Mouse (Mus musculus): ENCODE results near the gene Psph. TPM values are rescaled to one million over a fixed set of nuclear protein-coding genes. Genes with fewer than 3 reads are reported as not detected.
A peak's percentile ranks its signal among the peaks of the same experiment; 100 is the strongest.

The Psph gene
- polyA plus RNA-seq, 1 experiment from 2014 or later = 36.4 TPM

DNA sequence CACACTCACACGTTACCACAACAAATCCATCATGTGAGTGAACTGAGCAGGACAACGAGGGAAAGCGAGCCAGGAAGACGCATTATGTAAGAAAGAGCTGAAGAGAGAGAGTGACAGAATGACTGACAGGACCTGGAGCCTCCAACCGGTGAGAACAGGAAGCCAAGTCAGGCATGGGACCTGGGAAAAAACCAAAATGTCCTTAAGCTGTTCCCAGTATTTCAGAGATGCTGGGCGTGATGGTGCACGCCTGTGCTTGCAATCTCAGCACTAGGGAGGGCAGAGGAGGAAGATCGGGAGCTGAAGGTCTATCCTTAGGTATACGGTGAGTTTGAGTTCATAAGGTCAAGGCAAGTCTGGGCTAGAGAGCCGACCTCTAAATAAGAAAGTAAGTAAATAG lies 14.8 kb downstream of the Psph start:
- Histone ChIP-seq H3K4me1 (no peaks in the 10 kb centered on the region), H3K36me3 (peaks cover 15% of the 10 kb centered on the region; the same call in 1 of the 2 replicates), H3K9me3 (replicated peaks) (no peaks in the 10 kb centered on the region), H3K4me3 (no peak overlapping the region), H3K9ac (no peak overlapping the region), H3K27ac (no peak overlapping the region), H3K27me3 (no peaks in the 10 kb centered on the region), H3K4me2 (replicated peaks) (no peak overlapping the region)
- no peak for ATAC-seq (ENCODE audit: low FRiP score)
- 90% methylated on average over 10 of the region's 10 CpGs for WGBS

- 90% methylated on average over 23 of the region's 23 CpGs for WGBS
- ATAC-seq (ENCODE audit: low FRiP score) = no peak
- H3K9ac ChIP-seq = no peak overlapping the region
- no peaks in the 10 kb centered on the region for H3K9me3 ChIP-seq (replicated peaks)
- no peaks in the 10 kb centered on the region for H3K4me1 ChIP-seq
- no peak overlapping the region for H3K4me3 ChIP-seq
- H3K4me2 ChIP-seq (replicated peaks) = no peak overlapping the region
- no peak overlapping the region for H3K27ac ChIP-seq
- H3K36me3 ChIP-seq = peaks cover 18% of the 10 kb centered on the region
- no peaks in the 10 kb centered on the region for H3K27me3 ChIP-seq
Measured at GRCm38 (mm10) chr5:129770443-129771355, 16.6 kb downstream of the Psph start.

- Histone ChIP-seq H3K27ac (peak overlapping the region; percentile 83), H3K4me1 (peaks cover 12% of the 10 kb centered on the region), H3K9me3 (replicated peaks) (no peaks in the 10 kb centered on the region), H3K27me3 (no peaks in the 10 kb centered on the region), H3K4me3 (no peak overlapping the region), H3K4me2 (replicated peaks) (0 out of 2 replicates have a peak overlapping the region, but pooled peaks have one; percentile 8), H3K9ac (no peak overlapping the region), H3K36me3 (peaks cover 14% of the 10 kb centered on the region; the same call in 1 of the 2 replicates)
- 51% methylated on average over 18 of the region's 18 CpGs for WGBS
- ATAC-seq (ENCODE audit: low FRiP score) = peak; percentile 95
Measured at GRCm38 (mm10) chr5:129761865-129762540, 25.2 kb downstream of the Psph start.

DNA sequence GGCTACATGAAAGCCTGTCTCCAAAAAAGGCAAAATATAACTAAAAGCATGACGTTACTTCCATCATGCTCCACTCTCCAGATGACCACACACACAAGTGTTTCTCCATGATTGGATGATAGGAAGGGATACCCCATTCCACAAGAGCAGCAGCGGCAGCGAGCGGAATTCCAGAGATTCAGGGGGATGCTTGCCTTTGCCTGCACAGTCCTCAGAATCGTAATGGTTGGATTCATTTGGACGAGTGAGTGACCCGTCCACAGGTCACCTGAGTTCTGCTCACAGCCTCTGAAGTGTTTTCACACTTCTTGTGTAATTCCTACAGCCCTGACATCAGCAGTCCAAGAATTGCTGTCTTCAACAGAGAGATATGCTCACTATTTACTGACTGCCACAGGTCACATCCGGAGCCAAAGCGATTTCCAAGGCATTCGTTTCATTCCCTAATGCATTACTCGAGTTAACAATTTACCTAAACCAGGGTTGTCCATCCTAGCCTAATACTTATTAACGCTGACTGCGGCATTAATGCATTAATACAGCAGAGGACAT lies 27.2 kb downstream of the Psph start:
- Histone ChIP-seq H3K9ac (no peak overlapping the region), H3K9me3 (replicated peaks) (no peaks in the 10 kb centered on the region), H3K27ac (no peak overlapping the region), H3K36me3 (0 out of 2 replicates have a peak, but pooled peaks cover 16% of the 10 kb centered on the region), H3K4me2 (replicated peaks) (no peak overlapping the region), H3K27me3 (no peaks in the 10 kb centered on the region), H3K4me3 (no peak overlapping the region), H3K4me1 (peaks cover 12% of the 10 kb centered on the region)
- no peak for ATAC-seq (ENCODE audit: low FRiP score)
- WGBS = 89% methylated on average over 13 of the region's 13 CpGs

- Histone ChIP-seq H3K27ac (no peak overlapping the region), H3K36me3 (peaks cover 28% of the 10 kb centered on the region; the same call in 1 of the 2 replicates), H3K4me1 (peaks cover 8% of the 10 kb centered on the region), H3K27me3 (no peaks in the 10 kb centered on the region), H3K9ac (no peak overlapping the region), H3K4me2 (replicated peaks) (no peak overlapping the region), H3K9me3 (replicated peaks) (no peaks in the 10 kb centered on the region), H3K4me3 (no peak overlapping the region)
- ATAC-seq (ENCODE audit: low FRiP score) = no peak
- 94% methylated on average over 20 of the region's 20 CpGs for WGBS
Measured at GRCm38 (mm10) chr5:129756886-129757285, 30.4 kb downstream of the Psph start.

- H3K4me3 ChIP-seq = no peak overlapping the region
- no peak overlapping the region for H3K27ac ChIP-seq
- H3K27me3 ChIP-seq = no peaks in the 10 kb centered on the region
- 79% methylated on average over 6 of the region's 6 CpGs for WGBS
- no peaks in the 10 kb centered on the region for H3K9me3 ChIP-seq (replicated peaks)
- H3K4me1 ChIP-seq = no peaks in the 10 kb centered on the region
- peaks cover 42% of the 10 kb centered on the region for H3K36me3 ChIP-seq
- H3K9ac ChIP-seq = no peak overlapping the region
- H3K4me2 ChIP-seq (replicated peaks) = no peak overlapping the region
- no peak for ATAC-seq (ENCODE audit: low FRiP score)
Measured at GRCm38 (mm10) chr5:129744050-129744449, 43.2 kb downstream of the Psph start.

- H3K27ac ChIP-seq = no peak overlapping the region
- H3K36me3 ChIP-seq = peaks cover 37% of the 10 kb centered on the region
- 95% methylated on average over 7 of the region's 7 CpGs for WGBS
- no peaks in the 10 kb centered on the region for H3K4me1 ChIP-seq
- H3K27me3 ChIP-seq = no peaks in the 10 kb centered on the region
- no peak overlapping the region for H3K4me3 ChIP-seq
- ATAC-seq (ENCODE audit: low FRiP score) = no peak
- H3K9me3 ChIP-seq (replicated peaks) = no peaks in the 10 kb centered on the region
- H3K4me2 ChIP-seq (replicated peaks) = no peak overlapping the region
- H3K9ac ChIP-seq = no peak overlapping the region
Measured at GRCm38 (mm10) chr5:129742903-129743488, 44.3 kb downstream of the Psph start.

GRCm38 (mm10) chr5:129740976-129741375 lies 46.3 kb downstream of the Psph start:
- 100% methylated on average over 1 of the region's 1 CpGs for WGBS
- H3K4me1 ChIP-seq = no peaks in the 10 kb centered on the region
- H3K27me3 ChIP-seq = no peaks in the 10 kb centered on the region
- no peak overlapping the region for H3K4me3 ChIP-seq
- ATAC-seq (ENCODE audit: low FRiP score) = no peak
- peaks cover 29% of the 10 kb centered on the region for H3K36me3 ChIP-seq
- no peaks in the 10 kb centered on the region for H3K9me3 ChIP-seq (replicated peaks)
- no peak overlapping the region for H3K27ac ChIP-seq
- H3K4me2 ChIP-seq (replicated peaks) = no peak overlapping the region
- H3K9ac ChIP-seq = no peak overlapping the region

DNA sequence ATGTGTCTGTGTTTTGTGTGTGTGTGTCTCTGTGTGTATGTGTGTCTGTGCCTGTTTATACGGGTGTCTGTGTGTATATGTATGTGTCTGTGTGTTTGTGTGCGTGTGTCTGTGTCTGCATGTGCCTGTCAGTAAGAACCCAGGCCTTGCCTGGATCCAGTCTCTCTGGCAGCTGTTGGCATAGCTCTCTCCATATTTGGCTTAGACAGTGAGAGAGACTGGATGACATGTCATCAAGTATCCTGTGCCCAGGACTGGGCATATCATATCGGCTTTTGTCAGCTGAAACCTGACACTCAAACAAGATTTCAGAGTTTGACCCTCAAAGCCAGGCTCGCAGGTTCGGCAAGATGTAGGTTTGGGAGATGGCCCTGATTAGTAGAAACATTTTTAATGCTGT lies 56.2 kb downstream of the Psph start:
- Histone ChIP-seq H3K9ac (no peak overlapping the region), H3K4me3 (no peak overlapping the region)
- 70% methylated on average over 5 of the region's 5 CpGs for WGBS

DNA sequence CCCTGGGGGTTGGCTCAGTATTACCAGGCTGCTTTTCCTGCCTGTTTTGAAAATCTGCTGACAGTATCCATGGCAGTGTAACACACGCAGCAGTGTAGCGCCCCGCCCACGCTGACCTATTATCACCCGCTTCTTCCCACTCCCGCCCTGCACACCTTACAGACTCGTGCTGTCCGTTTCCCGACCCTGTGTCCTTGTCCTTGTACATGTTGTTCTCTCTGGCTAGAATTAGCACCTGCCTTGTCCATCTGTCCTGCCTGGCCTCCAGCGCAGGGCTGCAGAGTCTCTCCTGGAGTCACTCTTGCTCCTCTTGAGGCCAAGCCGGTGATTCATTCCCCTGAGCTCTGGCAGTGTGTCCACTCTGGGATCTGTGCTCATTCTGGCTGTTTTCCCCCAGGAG lies 56.9 kb downstream of the Psph start:
- Histone ChIP-seq H3K4me1 (peaks cover 34% of the 10 kb centered on the region), H3K9ac (no peak overlapping the region), H3K27me3 (no peaks in the 10 kb centered on the region), H3K4me2 (replicated peaks) (no peak overlapping the region; the same call in 1 of the 2 replicates), H3K4me3 (no peak overlapping the region), H3K27ac (peak overlapping the region; percentile 3; the same call in 1 of the 2 replicates), H3K9me3 (replicated peaks) (no peaks in the 10 kb centered on the region), H3K36me3 (no peaks in the 10 kb centered on the region)
- no peak for ATAC-seq (ENCODE audit: low FRiP score)
- 85% methylated on average over 11 of the region's 11 CpGs for WGBS

More for the DNA sequence above, 56.2 kb downstream of the Psph start:
- H3K9me3 ChIP-seq (replicated peaks) = no peaks in the 10 kb centered on the region
- peaks cover 29% of the 10 kb centered on the region for H3K4me1 ChIP-seq
- ATAC-seq (ENCODE audit: low FRiP score) = no peak
- H3K36me3 ChIP-seq = no peaks in the 10 kb centered on the region
- H3K4me2 ChIP-seq (replicated peaks) = no peak overlapping the region
- H3K27ac ChIP-seq = peak overlapping the region; percentile 3; the same call in 1 of the 2 replicates
- no peaks in the 10 kb centered on the region for H3K27me3 ChIP-seq

GRCm38 (mm10) chr5:129729286-129729685 lies 58.0 kb downstream of the Psph start:
- Histone ChIP-seq H3K9me3 (replicated peaks) (no peaks in the 10 kb centered on the region), H3K4me3 (no peak overlapping the region), H3K4me2 (replicated peaks) (no peak overlapping the region), H3K36me3 (no peaks in the 10 kb centered on the region), H3K27me3 (no peaks in the 10 kb centered on the region), H3K9ac (0 out of 2 replicates have a peak overlapping the region, but pooled peaks have one; percentile 8), H3K27ac (no peak overlapping the region), H3K4me1 (peaks cover 34% of the 10 kb centered on the region)
- 66% methylated on average over 11 of the region's 11 CpGs for WGBS
- no peak for ATAC-seq (ENCODE audit: low FRiP score)

DNA sequence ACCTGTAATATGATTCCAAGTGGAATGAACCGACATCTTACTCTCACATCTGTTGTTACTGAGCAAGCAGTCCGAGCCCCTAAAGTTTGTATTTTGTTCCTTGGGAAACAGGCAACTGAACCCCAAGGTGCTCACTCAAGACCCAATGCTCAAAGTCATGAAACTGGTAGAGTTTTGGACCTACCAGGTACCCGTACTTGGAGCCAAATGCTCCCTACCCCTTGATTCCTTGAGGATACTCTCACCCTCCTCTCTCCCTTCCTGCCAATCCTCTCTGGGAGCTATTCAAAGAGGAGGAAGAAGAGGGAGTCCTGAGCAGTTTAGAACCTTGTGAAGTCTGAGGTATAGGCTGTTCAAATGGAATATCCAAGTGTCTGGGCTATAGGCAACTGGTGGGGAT lies 60.5 kb downstream of the Psph start:
- Histone ChIP-seq H3K27me3 (no peaks in the 10 kb centered on the region), H3K9ac (no peak overlapping the region), H3K4me3 (no peak overlapping the region), H3K27ac (no peak overlapping the region), H3K36me3 (no peaks in the 10 kb centered on the region), H3K4me2 (replicated peaks) (0 out of 2 replicates have a peak overlapping the region, but pooled peaks have one; percentile 58), H3K4me1 (peaks cover 34% of the 10 kb centered on the region), H3K9me3 (replicated peaks) (no peaks in the 10 kb centered on the region)
- WGBS = 88% methylated on average over 3 of the region's 3 CpGs
- ATAC-seq (ENCODE audit: low FRiP score) = no peak

All from hindbrain, embryonic 12.5 days (tissue).